Mouse (Mus musculus) ES-E14 (cell line): ENCODE measurements around the gene Eral1. TPM values are rescaled to one million over a fixed set of nuclear protein-coding genes. Genes with fewer than 3 reads are reported as not detected.
A peak's percentile ranks its signal among the peaks of the same experiment; 100 is the strongest.

ENCODE experiments used
- DNase-seq: peaks from one replicate; pipeline ENCODE4 v3.0.0-alpha.2; 2013; ENCODE audit warnings: low read depth, low spot score
- H3K27ac ChIP-seq: 2 replicates; pipeline ENCODE4 v1.5.1; 2012; ENCODE audit warnings: low read depth, mild to moderate bottlenecking, low read length, moderate library complexity, mixed read lengths; ENCODE audit not compliant: poor library complexity, insufficient read depth, severe bottlenecking
- H3K36me3 ChIP-seq: 2 replicates; pipeline ENCODE4 v1.6.1; 2012; ENCODE audit warnings: mild to moderate bottlenecking, low read length, moderate library complexity, mixed read lengths; ENCODE audit not compliant: control insufficient read depth, poor library complexity, insufficient read depth, severe bottlenecking
- H3K4me1 ChIP-seq, 2 experiments: fragments of 150-350 bp in 1 of 2; sonication (generic) in 1 of 2; 2 replicates each; pipeline ENCODE4 v1.6.1; 2012; ENCODE audit warnings: low read length in 2 of 2, mild to moderate bottlenecking in 1 of 2, mixed read lengths in 1 of 2; ENCODE audit not compliant: control insufficient read depth in 2 of 2, insufficient read depth in 2 of 2, poor library complexity in 1 of 2
- H3K4me3 ChIP-seq, 2 experiments: fragments of 150-350 bp in 1 of 2; sonication (generic) in 1 of 2; 2 replicates each; pipeline ENCODE4 v1.5.1; 2012; ENCODE audit warnings: low read length in 2 of 2, low read depth in 1 of 2, mild to moderate bottlenecking in 1 of 2, mixed read lengths in 1 of 2; ENCODE audit not compliant: insufficient read depth in 1 of 2, poor library complexity in 1 of 2, severe bottlenecking in 1 of 2
- H3K9ac ChIP-seq: 2 replicates; pipeline ENCODE4 v1.6.1; 2012; ENCODE audit warnings: low read depth, mild to moderate bottlenecking, low read length, mixed read lengths; ENCODE audit not compliant: poor library complexity, insufficient read depth, severe bottlenecking
- H3K9me3 ChIP-seq: fragments of 150-350 bp; sonication (generic); 2 replicates; pipeline ENCODE4 v1.6.1; 2012; ENCODE audit warnings: low read depth, mild to moderate bottlenecking, low read length; ENCODE audit not compliant: control insufficient read depth, insufficient read depth
- CHD2 ChIP-seq: IDR thresholded peaks from 2 replicates; pipeline ENCODE4 v1.6.1; 2014; ENCODE audit warnings: mild to moderate bottlenecking, low read depth, low read length, inconsistent platforms
- HCFC1 ChIP-seq: IDR thresholded peaks from 2 replicates; pipeline ENCODE4 v1.6.1; 2012; ENCODE audit warnings: low read length, inconsistent platforms, borderline replicate concordance; ENCODE audit not compliant: insufficient read depth
- MAFK ChIP-seq: IDR thresholded peaks from 2 replicates; pipeline ENCODE4 v1.6.1; 2014; ENCODE audit warnings: mild to moderate bottlenecking, low read depth, low read length, inconsistent platforms; ENCODE audit not compliant: insufficient read depth
- ZC3H11A ChIP-seq: IDR thresholded peaks from 2 replicates; pipeline ENCODE4 v1.6.1; 2012; ENCODE audit warnings: low read depth, mild to moderate bottlenecking, inconsistent platforms, low read length, borderline replicate concordance
- ZNF384 ChIP-seq: IDR thresholded peaks from 2 replicates; pipeline ENCODE4 v1.6.1; 2012; ENCODE audit warnings: low read depth, low read length, inconsistent platforms
- in situ Hi-C, 2 experiments: fragments of 600-800 bp; cut with MboI; formaldehyde crosslinking; loops; one replicate each; pipeline ENCODE4 v1.15.1; 2025; ENCODE audit warnings: low sequenced_read_pairs in 2 of 2, inconsistent platforms in 1 of 2; ENCODE audit not compliant: unreplicated experiment in 2 of 2
- total RNA-seq: library from RNA; depleted of rRNA; stranded (reverse); fragments of 300-350 nt; gene quantifications from 2 replicates; pipeline ENCODE4 v1.2.3, GENCODE M21; 2012

Eral1 gene
- total RNA-seq, 1 experiment: 29.6 TPM

DNA sequence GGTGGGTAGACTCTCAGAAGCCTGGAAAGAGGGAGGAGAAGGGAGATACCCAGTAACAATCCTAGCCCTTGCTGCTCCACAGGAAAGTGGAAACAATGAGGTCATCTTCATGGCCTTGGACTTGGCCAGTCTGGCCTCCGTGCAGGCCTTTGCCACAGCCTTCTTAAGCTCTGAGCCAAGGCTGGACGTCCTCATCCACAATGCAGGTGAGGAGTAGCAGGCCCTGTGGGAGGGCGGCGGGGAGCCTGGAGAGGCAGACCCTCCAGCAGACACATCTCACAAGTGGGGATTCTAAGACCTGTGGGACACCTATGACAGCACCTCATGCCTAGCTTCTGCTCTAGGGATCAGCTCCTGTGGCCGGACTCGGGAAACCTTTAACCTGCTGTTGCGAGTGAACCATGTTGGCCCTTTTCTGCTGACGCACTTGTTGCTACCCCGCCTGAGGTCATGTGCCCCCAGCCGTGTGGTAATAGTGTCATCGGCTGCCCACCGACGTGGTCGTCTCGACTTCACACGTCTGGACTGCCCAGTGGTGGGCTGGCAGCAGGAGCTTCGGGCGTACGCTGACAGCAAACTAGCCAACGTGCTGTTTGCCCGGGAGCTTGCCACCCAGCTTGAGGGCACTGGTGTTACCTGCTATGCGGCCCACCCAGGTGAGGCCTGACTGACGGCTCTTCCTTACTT, 46.1 kb downstream of the Eral1 start:
- Histone ChIP-seq H3K9me3 (no peaks in the 10 kb centered on the region), H3K36me3 (peaks cover 7% of the 10 kb centered on the region), H3K9ac (no peak overlapping the region), H3K27ac (no peak overlapping the region), H3K4me1 (peaks cover 3 to 6% of the 10 kb centered on the region in 2 experiments; a peak in 3 of 4 replicates), H3K4me3 (no peak overlapping the region)
- in situ Hi-C loops: no loop called here
- TF ChIP-seq MAFK: no peak
- no peak for TF ChIP-seq ZC3H11A
- TF ChIP-seq ZNF384: no peak
- no peak for TF ChIP-seq HCFC1
- no peak for TF ChIP-seq CHD2
- DNase-seq: no peak

- Histone ChIP-seq H3K36me3 (peaks cover 18% of the 10 kb centered on the region), H3K4me1 (peaks cover 3 to 4% of the 10 kb centered on the region in 2 experiments; a peak in 3 of 4 replicates), H3K9ac (peak overlapping the region; percentile 72), H3K4me3 (peak overlapping the region; percentile 62 to 68), H3K9me3 (no peaks in the 10 kb centered on the region), H3K27ac (no peak overlapping the region)
- in situ Hi-C loops: no loop called here
- TF ChIP-seq ZNF384 (no peak), HCFC1 (peak; percentile 19; the same call in 1 of the 2 replicates)
- DNase-seq: peak; percentile 17
Measured at GRCm38 (mm10) chr11:78032809-78033195, 47.4 kb downstream of the Eral1 start.

DNA sequence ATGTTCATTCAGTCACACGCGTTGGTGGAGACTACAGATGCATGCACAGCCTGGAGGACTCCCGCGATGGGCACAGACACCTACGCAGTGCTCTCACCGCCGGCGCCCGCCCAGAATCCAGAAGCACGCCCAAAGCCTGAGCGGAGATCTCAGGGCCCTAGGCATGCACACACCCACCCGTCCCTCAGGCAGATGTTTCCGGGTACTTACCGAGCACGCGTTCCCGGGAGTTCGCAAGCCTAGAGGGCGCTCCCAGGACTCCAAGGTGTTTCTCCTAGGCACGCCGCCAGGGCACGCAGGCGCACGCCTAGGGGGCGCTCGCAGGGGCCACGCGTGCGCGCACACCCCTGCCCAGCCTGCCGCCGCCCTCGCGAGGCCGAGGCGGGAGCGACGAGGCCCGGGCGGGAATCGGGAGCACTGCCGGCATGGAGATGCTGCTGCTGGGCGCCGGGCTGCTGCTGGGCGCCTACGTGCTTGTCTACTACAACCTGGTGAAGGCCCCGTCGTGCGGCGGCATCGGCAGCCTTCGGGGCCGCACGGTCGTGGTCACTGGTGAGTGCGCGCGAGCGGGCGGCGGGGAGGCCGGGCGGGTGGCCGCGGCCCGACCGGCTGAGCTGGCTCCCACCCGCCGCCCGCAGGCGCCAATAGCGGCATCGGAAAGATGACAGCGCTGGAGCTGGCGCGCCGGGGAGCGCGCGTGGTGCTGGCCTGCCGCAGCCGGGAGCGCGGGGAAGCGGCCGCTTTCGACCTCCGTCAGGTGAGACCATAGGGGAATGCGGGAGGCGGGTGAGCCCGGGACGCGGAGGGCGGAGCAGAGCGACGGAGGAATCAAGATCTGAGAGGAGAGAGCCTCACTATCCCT, 48.0 kb downstream of the Eral1 start, which contains the start of gene Dhrs13:
TSS of gene Dhrs13 (plus strand) at position 334 of the 862 bp plus-strand sequence.
- in situ Hi-C loops: no loop called here
- TF ChIP-seq HCFC1 (peak; percentile 72), ZNF384 (no peak)
- H3K27ac ChIP-seq: no peak within 1 kb of the TSS; the same call in 1 of the 2 replicates

DNA sequence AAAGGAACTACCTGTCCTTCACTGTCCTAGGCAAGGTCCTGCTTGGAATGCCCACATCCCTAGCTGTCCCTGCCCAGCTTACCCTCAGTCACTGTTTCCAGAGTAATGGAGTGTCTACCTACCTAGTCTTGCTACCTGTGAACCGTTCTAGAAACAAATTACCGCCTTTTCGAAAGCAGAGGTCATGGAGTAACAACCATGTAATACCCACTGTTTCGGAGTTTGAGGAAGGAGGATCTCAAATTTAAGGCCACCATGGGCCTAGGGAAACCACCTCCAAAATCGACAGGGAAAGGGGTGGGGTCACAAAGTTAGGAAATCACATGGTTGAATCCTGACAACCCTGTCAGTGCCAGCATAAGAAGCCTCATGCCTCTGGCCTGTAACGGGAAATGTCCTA, 48.8 kb downstream of the Eral1 start:
- Histone ChIP-seq H3K9ac (peak overlapping the region; percentile 38; the same call in 1 of the 2 replicates), H3K4me1 (peaks cover 1 to 3% of the 10 kb centered on the region in 2 experiments; a peak in 2 of 4 replicates), H3K27ac (no peak overlapping the region), H3K4me3 (peak overlapping the region; percentile 34 to 68; a peak in 3 of 4 replicates), H3K36me3 (peaks cover 23% of the 10 kb centered on the region), H3K9me3 (no peaks in the 10 kb centered on the region)
- in situ Hi-C loops: no loop called here
- TF ChIP-seq HCFC1 (no peak), ZC3H11A (no peak), CHD2 (no peak), ZNF384 (no peak), MAFK (no peak)
- DNase-seq: no peak

More for the DNA sequence above, 48.0 kb downstream of the Eral1 start, which contains the start of gene Dhrs13:
- H3K36me3 ChIP-seq: peaks cover 20% of the 10 kb centered on the region
- no peaks in the 10 kb centered on the region for H3K9me3 ChIP-seq
- DNase-seq: peak; percentile 91
- H3K9ac ChIP-seq: peak within 1 kb of the TSS; percentile 72
- H3K4me1 ChIP-seq: peaks cover 1 to 3% of the 10 kb centered on the region in 2 experiments; a peak in 3 of 4 replicates
- peak within 1 kb of the TSS; percentile 62 to 68 for H3K4me3 ChIP-seq
